Mouse (Mus musculus): ENCODE results near the gene Art5.

- TF ChIP-seq ZMIZ1 (IDR thresholded peaks at IDR 0.05; ENCODE audit: low read depth, low read length), result peak; percentile 91
- TF ChIP-seq ELF1 (IDR thresholded peaks at IDR 0.05; ENCODE audit: low read depth, low read length), result peak; percentile 74
- TF ChIP-seq CTCF (IDR thresholded peaks at IDR 0.05 in 2 of 3, conservative IDR thresholded peaks at IDR 0.05 in 1 of 3; ENCODE audit: control insufficient read depth in 1 of 3, insufficient read depth in 1 of 3, low read depth in 2 of 3, low read length in 3 of 3, poor library complexity in 1 of 3, severe bottlenecking in 1 of 3), result no peak
- TF ChIP-seq MAX (IDR thresholded peaks at IDR 0.05; ENCODE audit: low read length), result peak; percentile 76
- TF ChIP-seq JUND (IDR thresholded peaks at IDR 0.05; ENCODE audit: low read depth, low read length), result no peak
- peak; percentile 43 for TF ChIP-seq CHD2 (IDR thresholded peaks at IDR 0.05; ENCODE audit: low read length)
- peak; percentile 82 to 89 for TF ChIP-seq POLR2A (IDR thresholded peaks at IDR 0.05; ENCODE audit: control insufficient read depth in 1 of 2, insufficient read depth in 1 of 2, low read depth in 1 of 2, low read length in 2 of 2, poor library complexity in 1 of 2)
- TF ChIP-seq EP300 (IDR thresholded peaks at IDR 0.05; ENCODE audit: low read depth in 1 of 2, low read length in 2 of 2), result no peak
- TF ChIP-seq RAD21 (IDR thresholded peaks at IDR 0.05; ENCODE audit: low read depth, low read length), result no peak
- TF ChIP-seq GATA1 (IDR thresholded peaks at IDR 0.05; ENCODE audit: low read depth, low read length), result no peak
- TF ChIP-seq TCF12 (IDR thresholded peaks at IDR 0.05; ENCODE audit: low read depth, low read length), result peak; percentile 77
Observed at GRCm38 (mm10) chr7:102065046-102065891, 44.0 kb downstream of the Art5 start, which contains the start of the genes Rnf121, Xndc1 and Xntrpc.
